Mouse (Mus musculus) liver, embryonic 12.5 days (tissue): ENCODE data around the gene Klk1b5. TPM values are rescaled to one million over a fixed set of nuclear protein-coding genes. Genes with fewer than 3 reads are reported as not detected.
"Not testable (repeated sequence)": the region's sequence is repeated elsewhere in the genome, so short reads cannot be mapped to it uniquely, and the experiment has no call there.

Experiments
- ATAC-seq: fragments of 200-750 bp; cut with Nextera tagmentation; 2 replicates; pipeline ENCODE4 v1.8.0; 2017; ENCODE audit warnings: moderate number of reproducible peaks, mild to moderate bottlenecking, moderate library complexity
- H3K27ac ChIP-seq: fragments of 300-500 bp; sonication (generic); 2 replicates; pipeline ENCODE4 v1.5.1; 2016; ENCODE audit warnings: mild to moderate bottlenecking
- H3K27me3 ChIP-seq: fragments of 300-500 bp; sonication (generic); replicated peaks from 2 replicates; pipeline ENCODE4 v1.6.1; 2016; ENCODE audit warnings: mild to moderate bottlenecking, moderate library complexity
- H3K36me3 ChIP-seq: fragments of 300-500 bp; sonication (generic); 2 replicates; pipeline ENCODE4 v1.6.1; 2016; ENCODE audit warnings: mild to moderate bottlenecking, moderate library complexity
- H3K4me1 ChIP-seq: fragments of 300-500 bp; sonication (generic); 2 replicates; pipeline ENCODE4 v1.6.1; 2016
- H3K4me2 ChIP-seq: fragments of 300-500 bp; sonication (generic); 2 replicates; pipeline ENCODE4 v1.6.1; 2016; ENCODE audit warnings: mild to moderate bottlenecking, moderate library complexity
- H3K4me3 ChIP-seq: fragments of 300-500 bp; sonication (generic); 2 replicates; pipeline ENCODE4 v1.5.1; 2016; ENCODE audit warnings: mild to moderate bottlenecking, moderate library complexity
- H3K9ac ChIP-seq: fragments of 300-500 bp; sonication (generic); 2 replicates; pipeline ENCODE4 v1.6.1; 2016; ENCODE audit warnings: mild to moderate bottlenecking, moderate library complexity
- H3K9me3 ChIP-seq: fragments of 300-500 bp; sonication (generic); replicated peaks from 2 replicates; pipeline ENCODE4 v1.6.1; 2016; ENCODE audit warnings: mild to moderate bottlenecking, moderate library complexity
- WGBS: fragments of 180-500 bp; shearing (Covaris S2); methylation state at CpG from one replicate; pipeline ENCODE4 v1.1.7; 2016; ENCODE audit not compliant: insufficient replicate concordance; 5-methylcytosine and 5-hydroxymethylcytosine counted together
- polyA plus RNA-seq: library from polyadenylated mRNA; unstranded; fragments of >200 nt; fragmentation: Nextera tagmentation; extraction: Ambion mirVana; gene quantifications from 2 replicates; pipeline ENCODE4 v1.2.1, GENCODE M21; 2016

Klk1b5 gene
- polyA plus RNA-seq = not detected in 2 replicates

DNA sequence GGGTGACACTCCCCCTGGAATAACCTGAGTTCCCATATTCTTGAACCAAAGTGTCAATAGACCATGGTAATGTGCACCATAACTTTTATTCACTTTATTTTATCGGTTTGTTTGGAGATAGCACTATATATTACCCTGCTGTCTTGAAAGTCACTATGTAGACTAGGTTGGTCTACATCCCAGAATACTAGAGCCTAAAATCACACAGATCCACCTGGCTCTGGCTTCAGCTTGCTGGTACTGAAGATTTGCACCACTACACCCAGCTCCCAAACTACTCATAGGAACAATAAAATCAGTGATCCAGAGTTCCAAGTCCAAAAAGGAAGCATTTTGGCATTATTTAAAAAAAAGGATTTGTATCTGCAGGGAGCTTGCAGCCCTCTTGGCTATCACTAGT is at the start of gene Klk1b5:
Gene Klk1b5, plus strand, starts transcription at position 301 of the 400 bp plus-strand sequence.
- Histone ChIP-seq H3K9ac (no peak within 1 kb of the TSS), H3K9me3 (no peaks in the 10 kb centered on the region), H3K4me1 (no peaks in the 10 kb centered on the region), H3K4me2 (no peak within 1 kb of the TSS), H3K36me3 (no peaks in the 10 kb centered on the region), H3K27ac (no peak within 1 kb of the TSS), H3K27me3 (peaks cover 6% of the 10 kb centered on the region; the same call in 1 of the 2 replicates), H3K4me3 (no peak within 1 kb of the TSS)
- 64% methylated on average over 1 of the region's 1 CpGs for WGBS
- no peak for ATAC-seq

DNA sequence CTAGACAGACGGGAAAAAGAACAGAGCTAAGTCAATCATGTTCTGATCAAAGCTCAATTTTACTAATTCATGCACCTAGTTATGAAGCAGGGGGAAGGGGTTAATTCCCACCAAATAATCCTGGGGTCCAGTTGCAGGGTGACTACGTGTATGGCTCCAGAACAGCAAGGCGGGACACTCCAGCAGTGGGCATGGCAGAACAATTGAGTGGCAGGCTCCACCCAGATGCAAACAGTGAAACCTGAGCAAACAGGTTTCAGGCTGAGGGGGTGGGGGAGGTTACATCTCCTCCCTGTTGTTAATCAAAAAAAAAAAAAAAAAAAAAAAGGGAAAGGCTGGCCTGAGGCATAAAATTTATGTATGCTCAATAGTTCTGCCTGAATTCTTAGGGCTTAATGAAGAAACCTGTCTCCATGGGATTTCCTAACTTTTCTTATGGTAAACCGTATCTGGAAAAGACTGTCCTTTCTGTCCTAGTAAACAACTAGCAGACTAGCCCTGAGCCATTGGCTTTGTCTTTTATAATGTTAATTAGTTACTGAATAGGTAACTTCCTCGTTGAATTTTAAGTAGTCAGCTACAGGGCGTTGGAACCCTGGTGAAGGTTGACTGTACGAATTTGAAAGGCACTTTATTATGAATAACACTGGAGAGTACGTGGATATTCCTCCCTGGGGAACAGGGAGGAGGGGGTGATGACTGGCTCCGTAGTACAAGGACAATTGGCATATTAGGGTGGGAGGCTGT is 36.3 kb upstream of the Klk1b5 start:
- no peaks in the 10 kb centered on the region for H3K36me3 ChIP-seq
- no peak overlapping the region for H3K27ac ChIP-seq
- no peaks in the 10 kb centered on the region for H3K27me3 ChIP-seq
- no peak overlapping the region for H3K4me2 ChIP-seq
- no peak overlapping the region for H3K9ac ChIP-seq
- H3K9me3 ChIP-seq = no peaks in the 10 kb centered on the region
- no peak overlapping the region for H3K4me3 ChIP-seq
- no peaks in the 10 kb centered on the region for H3K4me1 ChIP-seq
- WGBS = 64% methylated on average over 9 of the region's 9 CpGs
- no peak for ATAC-seq

DNA sequence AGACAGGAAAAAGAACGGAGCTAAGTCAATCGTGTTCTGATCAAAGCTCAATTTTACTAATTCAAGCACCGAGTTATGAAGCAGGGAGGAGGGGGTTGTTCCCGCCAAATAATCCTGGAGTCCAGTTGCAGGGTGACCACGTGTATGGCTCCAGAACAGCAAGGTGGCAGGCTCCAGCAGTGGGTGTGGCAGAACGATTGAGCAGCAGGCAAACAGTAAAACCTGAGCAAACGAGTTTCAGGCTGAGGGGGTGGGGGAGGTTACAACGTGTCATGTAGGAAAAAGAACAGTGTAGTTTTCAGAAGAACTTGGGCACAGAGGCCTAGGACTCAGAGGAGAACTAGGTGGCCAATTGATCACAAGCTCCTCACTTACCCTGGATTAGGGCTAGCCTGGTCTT is 29.2 kb upstream of the Klk1b5 start:
- H3K4me1 ChIP-seq, H3K9ac ChIP-seq, H3K9me3 ChIP-seq, H3K4me3 ChIP-seq, H3K27ac ChIP-seq, H3K36me3 ChIP-seq, H3K4me2 ChIP-seq, ATAC-seq, H3K27me3 ChIP-seq: not testable (repeated sequence)
- WGBS = 54% methylated on average over 8 of the region's 8 CpGs

DNA sequence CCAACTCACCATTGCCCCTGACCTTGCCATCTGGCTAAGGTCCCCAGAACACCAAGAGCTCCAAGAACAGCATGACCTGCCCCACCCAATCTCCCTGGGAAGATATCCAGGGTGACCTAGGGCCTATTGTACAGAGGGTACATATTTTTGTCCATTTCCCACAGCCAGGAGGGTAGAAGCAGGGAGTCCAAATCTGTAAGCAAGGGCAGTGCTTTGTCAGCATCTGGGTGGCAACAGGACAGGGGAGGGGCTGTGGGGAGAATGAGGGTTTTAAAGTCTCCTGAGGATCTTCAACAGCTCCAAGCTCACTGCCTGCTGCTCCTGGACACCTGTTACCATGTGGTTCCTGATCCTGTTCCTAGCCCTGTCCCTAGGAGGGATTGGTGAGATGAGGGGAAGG is 27.8 kb upstream of the Klk1b5 start, which contains the start of gene Klk1b24:
Gene Klk1b24, plus strand, starts transcription at position 301 of the 400 bp plus-strand sequence.
- not testable (repeated sequence) for H3K27ac ChIP-seq, H3K27me3 ChIP-seq, ATAC-seq, H3K36me3 ChIP-seq, H3K9me3 ChIP-seq, H3K4me3 ChIP-seq, H3K4me1 ChIP-seq, H3K4me2 ChIP-seq, H3K9ac ChIP-seq

DNA sequence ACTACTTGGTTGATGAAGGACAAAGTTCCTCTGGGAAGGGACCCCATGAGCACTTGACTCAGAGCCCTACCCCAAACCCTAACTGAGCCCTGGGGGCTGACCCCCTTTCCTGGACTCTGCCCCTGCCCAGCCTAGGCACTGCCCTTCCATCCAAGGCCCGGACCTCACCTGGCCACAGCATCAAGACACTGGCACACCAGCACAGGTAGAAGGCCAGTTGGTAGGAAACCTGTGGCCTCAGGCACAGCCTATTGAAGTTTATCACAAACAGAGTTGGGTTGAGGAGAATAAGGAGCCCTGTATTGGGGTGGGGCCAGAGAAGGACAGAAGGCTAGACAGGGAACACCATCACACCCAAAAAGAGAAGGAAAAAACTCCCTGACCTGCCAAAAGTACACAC is 22.3 kb upstream of the Klk1b5 start:
- H3K27me3 ChIP-seq, H3K36me3 ChIP-seq, H3K27ac ChIP-seq, H3K4me2 ChIP-seq, H3K4me1 ChIP-seq, H3K9ac ChIP-seq, ATAC-seq, H3K4me3 ChIP-seq, H3K9me3 ChIP-seq: not testable (repeated sequence)
- 56% methylated on average over 1 of the region's 1 CpGs for WGBS

DNA sequence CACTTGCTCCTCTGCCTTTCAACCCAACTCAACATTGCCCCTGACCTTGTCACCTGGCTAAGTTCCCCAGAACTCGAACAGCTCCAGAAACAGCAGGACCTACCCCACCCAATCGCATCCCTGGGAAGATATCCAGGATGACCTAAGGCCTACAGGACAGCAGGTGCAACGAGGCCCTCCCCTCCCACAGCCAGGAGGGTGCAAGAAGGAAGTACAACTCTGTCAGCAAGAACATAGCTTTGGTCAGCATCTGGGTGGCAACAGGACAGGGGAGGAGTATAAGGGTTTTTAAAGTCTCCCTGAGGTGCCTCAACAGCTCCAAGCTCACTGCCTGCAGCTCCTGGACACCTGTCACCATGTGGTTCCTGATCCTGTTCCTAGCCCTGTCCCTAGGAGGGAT is 17.9 kb upstream of the Klk1b5 start, which contains the start of gene Klk1b3:
Gene Klk1b3, plus strand, starts transcription at position 301 of the 400 bp plus-strand sequence.
- Histone ChIP-seq H3K27ac (no peak within 1 kb of the TSS), H3K27me3 (no peaks in the 10 kb centered on the region), H3K9me3 (no peaks in the 10 kb centered on the region), H3K4me1 (no peaks in the 10 kb centered on the region), H3K9ac (no peak within 1 kb of the TSS), H3K4me3 (no peak within 1 kb of the TSS), H3K4me2 (no peak within 1 kb of the TSS), H3K36me3 (no peaks in the 10 kb centered on the region)
- ATAC-seq = no peak
- WGBS = 43% methylated on average over 3 of the region's 3 CpGs

DNA sequence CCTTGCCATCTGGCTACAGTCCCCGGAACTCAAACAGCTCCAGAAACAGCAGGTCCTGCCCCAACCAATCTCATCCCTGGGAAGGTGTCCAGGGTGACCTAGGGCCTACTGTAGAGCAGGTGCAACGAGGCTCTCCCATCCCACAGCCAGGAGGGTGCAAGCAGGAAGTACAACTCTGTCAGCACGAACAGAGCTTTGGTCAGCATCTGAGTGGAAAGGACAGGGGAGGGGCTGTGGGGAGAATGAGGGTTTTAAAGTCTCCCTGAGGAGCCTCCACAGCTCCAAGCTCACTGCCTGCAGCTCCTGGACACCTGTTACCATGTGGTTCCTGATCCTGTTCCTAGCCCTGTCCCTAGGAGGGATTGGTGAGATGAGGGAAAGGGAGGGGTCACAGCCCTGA is 8.6 kb upstream of the Klk1b5 start, which contains the start of gene Klk1b4:
Gene Klk1b4, plus strand, starts transcription at position 301 of the 400 bp plus-strand sequence.
- not testable (repeated sequence) for H3K4me2 ChIP-seq, ATAC-seq, H3K9ac ChIP-seq, H3K9me3 ChIP-seq, H3K36me3 ChIP-seq, H3K27ac ChIP-seq, H3K4me3 ChIP-seq, H3K27me3 ChIP-seq, H3K4me1 ChIP-seq
- WGBS = 34% methylated on average over 3 of the region's 3 CpGs

DNA sequence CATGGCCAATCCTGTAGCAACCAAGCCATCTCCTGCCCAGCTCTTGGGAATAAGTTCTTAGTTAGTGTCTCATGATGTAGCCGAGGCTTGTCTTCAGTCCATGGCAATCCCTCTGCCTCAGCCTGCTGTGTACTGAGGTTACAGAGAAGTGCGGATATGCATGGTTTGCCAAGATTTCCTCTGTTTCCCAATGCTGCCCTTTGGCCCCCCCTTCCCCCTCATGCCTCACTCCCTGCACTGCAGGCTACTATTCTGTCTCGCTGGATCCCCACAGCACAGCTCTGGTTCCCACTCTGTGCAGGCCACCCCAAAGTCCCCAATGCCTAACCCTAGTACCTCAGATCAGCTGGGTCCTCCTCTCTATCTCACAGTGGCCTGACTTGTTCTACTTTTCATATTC is 7.4 kb upstream of the Klk1b5 start:
- WGBS = 58% methylated on average over 3 of the region's 3 CpGs
- no peak for ATAC-seq

DNA sequence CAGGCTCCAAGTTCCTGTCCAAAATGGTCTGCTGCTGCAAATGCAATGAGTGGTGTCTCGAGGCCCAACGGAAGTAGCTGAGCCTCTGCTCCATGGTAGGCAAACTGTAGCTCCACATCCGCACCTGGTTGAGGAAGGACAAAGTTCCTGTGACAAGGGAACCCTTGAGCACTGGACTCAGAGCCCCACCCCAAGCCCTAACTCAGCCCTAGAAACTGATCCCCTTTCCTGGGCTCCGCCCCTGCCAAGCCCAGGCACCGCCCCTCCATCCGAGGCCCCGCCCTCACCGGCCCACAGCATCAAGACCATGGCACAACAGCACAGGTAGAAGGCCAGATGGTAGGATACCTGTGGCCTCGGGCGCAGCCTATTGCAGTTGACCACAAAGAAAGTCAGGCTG is 5.9 kb downstream of the Klk1b5 start:
- not testable (repeated sequence) for H3K27ac ChIP-seq, H3K27me3 ChIP-seq, H3K36me3 ChIP-seq, H3K4me1 ChIP-seq, H3K9ac ChIP-seq, H3K9me3 ChIP-seq, H3K4me3 ChIP-seq
- 47% methylated on average over 9 of the region's 10 CpGs for WGBS
- ATAC-seq = peak; percentile 52; the same call in 1 of the 2 replicates
- H3K4me2 ChIP-seq = peak overlapping the region; percentile 3; the same call in 1 of the 2 replicates

More for the DNA sequence above, 7.4 kb upstream of the Klk1b5 start:
- Histone ChIP-seq H3K27ac (no peak overlapping the region), H3K9ac (no peak overlapping the region), H3K4me1 (no peaks in the 10 kb centered on the region), H3K36me3 (no peaks in the 10 kb centered on the region), H3K9me3 (no peaks in the 10 kb centered on the region), H3K4me3 (no peak overlapping the region), H3K4me2 (no peak overlapping the region), H3K27me3 (no peaks in the 10 kb centered on the region)

DNA sequence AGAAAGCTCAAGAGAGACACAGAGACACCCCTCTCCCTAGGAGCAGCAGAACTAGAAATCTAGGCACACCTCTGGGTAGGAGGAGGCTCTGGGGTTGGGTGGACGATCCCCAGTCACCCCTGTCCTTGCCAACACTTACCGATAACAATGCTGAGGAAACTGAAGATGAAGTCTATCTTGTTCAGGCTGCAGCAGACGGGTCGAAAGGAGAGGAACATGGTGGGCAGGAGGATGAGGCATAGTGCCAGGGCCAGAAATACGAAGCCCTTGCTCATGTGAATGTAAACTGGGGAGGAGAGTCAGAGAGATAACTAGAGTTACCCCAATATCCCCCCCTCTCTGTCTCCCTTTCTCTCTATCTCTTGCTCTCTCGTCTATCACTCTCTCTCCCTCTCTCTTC is 6.6 kb downstream of the Klk1b5 start:
- 51% methylated on average over 6 of the region's 6 CpGs for WGBS
- not testable (repeated sequence) for H3K4me1 ChIP-seq, H3K27me3 ChIP-seq, H3K4me2 ChIP-seq, H3K4me3 ChIP-seq, H3K27ac ChIP-seq, ATAC-seq, H3K9ac ChIP-seq, H3K36me3 ChIP-seq, H3K9me3 ChIP-seq

DNA sequence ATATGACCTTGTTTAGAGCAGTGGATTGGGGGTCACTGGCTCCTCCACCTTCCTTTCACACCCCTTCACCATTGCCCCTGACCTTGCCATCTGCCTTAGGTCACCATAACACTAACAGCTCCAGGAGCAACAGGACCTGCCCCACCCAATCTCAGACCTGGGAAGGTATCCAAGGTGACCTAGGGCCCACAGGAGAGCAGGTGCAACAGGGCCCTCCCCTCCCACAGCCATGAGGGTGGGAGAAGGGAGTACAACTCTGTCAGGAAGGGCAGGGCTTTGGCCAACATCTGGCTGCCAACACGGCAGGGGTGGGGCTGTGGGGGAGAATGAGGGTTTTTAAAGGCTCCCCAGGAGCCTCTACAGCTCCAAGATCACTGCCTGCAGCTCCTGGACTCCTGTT is 9.3 kb downstream of the Klk1b5 start, which contains the start of gene Klk1:
Gene Klk1, plus strand, starts transcription at position 285 of the 400 bp plus-strand sequence.
- 29% methylated on average over 1 of the region's 1 CpGs for WGBS
- no peak within 1 kb of the TSS for H3K4me3 ChIP-seq
- H3K9me3 ChIP-seq = no peaks in the 10 kb centered on the region
- ATAC-seq = no peak
- H3K4me1 ChIP-seq = peaks cover 4% of the 10 kb centered on the region; the same call in 1 of the 2 replicates
- no peaks in the 10 kb centered on the region for H3K36me3 ChIP-seq
- no peak within 1 kb of the TSS for H3K27ac ChIP-seq
- no peak within 1 kb of the TSS for H3K9ac ChIP-seq
- H3K4me2 ChIP-seq = no peak within 1 kb of the TSS
- peaks cover 3% of the 10 kb centered on the region; the same call in 1 of the 2 replicates for H3K27me3 ChIP-seq

DNA sequence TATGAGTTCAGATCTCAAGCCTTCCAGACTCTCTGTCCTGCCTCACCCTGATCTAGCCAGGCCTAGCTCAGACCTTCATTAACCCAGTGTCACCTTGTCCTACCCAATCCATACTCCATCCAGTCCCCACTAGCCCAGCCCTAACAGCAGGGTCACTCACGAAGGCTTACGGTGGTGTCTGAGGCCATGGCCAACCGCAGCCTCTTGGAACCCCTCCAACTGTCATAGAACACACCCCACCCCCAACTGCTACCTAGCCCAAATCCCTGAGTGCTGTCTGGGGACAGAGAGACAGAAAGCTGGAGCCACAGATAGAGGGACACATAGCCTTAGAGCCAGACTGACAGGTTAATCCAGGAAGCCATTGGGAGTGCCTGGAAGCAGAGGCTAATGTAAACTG is 20.2 kb downstream of the Klk1b5 start, which contains the start of gene Gm36864:
Gene Gm36864, plus strand, starts transcription at position 269 of the 400 bp plus-strand sequence.
- Histone ChIP-seq H3K27me3 (peaks cover 7% of the 10 kb centered on the region; the same call in 1 of the 2 replicates), H3K27ac (no peak within 1 kb of the TSS), H3K9ac (no peak within 1 kb of the TSS), H3K36me3 (no peaks in the 10 kb centered on the region), H3K9me3 (no peaks in the 10 kb centered on the region), H3K4me3 (no peak within 1 kb of the TSS), H3K4me2 (no peak within 1 kb of the TSS), H3K4me1 (peaks cover 12% of the 10 kb centered on the region)
- no peak for ATAC-seq
- 75% methylated on average over 3 of the region's 3 CpGs for WGBS
